Mouse (Mus musculus): ENCODE measurements around the gene Hspg2. TPM values are rescaled to one million over a fixed set of nuclear protein-coding genes. Genes with fewer than 3 reads are reported as not detected.
A peak's percentile ranks its signal among the peaks of the same experiment; 100 is the strongest.
"Not testable (repeated sequence)": the region's sequence is repeated elsewhere in the genome, so short reads cannot be mapped to it uniquely, and the experiment has no call there.

Gene Hspg2
- total RNA-seq (2017), result under 0.01 TPM in 1 of 3 replicates, not detected in the others

- ATAC-seq (replicated peaks; ENCODE audit: insufficient number of reproducible peaks, low FRiP score, low TSS enrichment, poor library complexity, severe bottlenecking), result peak; percentile 77
These were observed at the start of gene Hspg2 for GRCm38 (mm10) chr4:137468260-137469080. Hspg2 (plus strand) TSS chr4:137468769.

- no peak for ATAC-seq (replicated peaks; ENCODE audit: insufficient number of reproducible peaks, low FRiP score, low TSS enrichment, poor library complexity, severe bottlenecking)
These were observed 38.1 kb upstream of the Hspg2 start, which contains the start of gene Cela3b for GRCm38 (mm10) chr4:137430502-137430901. Cela3b (minus strand) TSS chr4:137430540.

- ATAC-seq (replicated peaks; ENCODE audit: insufficient number of reproducible peaks, low FRiP score, low TSS enrichment, poor library complexity, severe bottlenecking), result not testable (repeated sequence)
These were observed 35.6 kb upstream of the Hspg2 start for GRCm38 (mm10) chr4:137432700-137433550.

GRCm38 (mm10) chr4:137436979-137437669 lies 31.4 kb upstream of the Hspg2 start:
- ATAC-seq (replicated peaks; ENCODE audit: insufficient number of reproducible peaks, low FRiP score, low TSS enrichment, poor library complexity, severe bottlenecking), result no peak

GRCm38 (mm10) chr4:137438842-137439241 lies 29.7 kb upstream of the Hspg2 start:
- ATAC-seq (replicated peaks; ENCODE audit: insufficient number of reproducible peaks, low FRiP score, low TSS enrichment, poor library complexity, severe bottlenecking), result no peak

- ATAC-seq (replicated peaks; ENCODE audit: insufficient number of reproducible peaks, low FRiP score, low TSS enrichment, poor library complexity, severe bottlenecking), result no peak
These were observed 27.2 kb upstream of the Hspg2 start for GRCm38 (mm10) chr4:137441332-137441731.

GRCm38 (mm10) chr4:137443625-137444024 lies 24.9 kb upstream of the Hspg2 start:
- no peak for ATAC-seq (replicated peaks; ENCODE audit: insufficient number of reproducible peaks, low FRiP score, low TSS enrichment, poor library complexity, severe bottlenecking)

GRCm38 (mm10) chr4:137445881-137446280 lies 22.7 kb upstream of the Hspg2 start:
- ATAC-seq (replicated peaks; ENCODE audit: insufficient number of reproducible peaks, low FRiP score, low TSS enrichment, poor library complexity, severe bottlenecking), result no peak

- ATAC-seq (replicated peaks; ENCODE audit: insufficient number of reproducible peaks, low FRiP score, low TSS enrichment, poor library complexity, severe bottlenecking), result no peak
These were observed 21.0 kb upstream of the Hspg2 start for GRCm38 (mm10) chr4:137447363-137448196.

- no peak for ATAC-seq (replicated peaks; ENCODE audit: insufficient number of reproducible peaks, low FRiP score, low TSS enrichment, poor library complexity, severe bottlenecking)
These were observed 20.4 kb upstream of the Hspg2 start for GRCm38 (mm10) chr4:137448197-137448596.

GRCm38 (mm10) chr4:137448641-137449040 lies 19.9 kb upstream of the Hspg2 start:
- ATAC-seq (replicated peaks; ENCODE audit: insufficient number of reproducible peaks, low FRiP score, low TSS enrichment, poor library complexity, severe bottlenecking), result no peak

GRCm38 (mm10) chr4:137449132-137449531 lies 19.4 kb upstream of the Hspg2 start:
- ATAC-seq (replicated peaks; ENCODE audit: insufficient number of reproducible peaks, low FRiP score, low TSS enrichment, poor library complexity, severe bottlenecking), result no peak

GRCm38 (mm10) chr4:137449715-137450114 lies 18.9 kb upstream of the Hspg2 start:
- no peak for ATAC-seq (replicated peaks; ENCODE audit: insufficient number of reproducible peaks, low FRiP score, low TSS enrichment, poor library complexity, severe bottlenecking)

GRCm38 (mm10) chr4:137452190-137452589 lies 16.4 kb upstream of the Hspg2 start:
- ATAC-seq (replicated peaks; ENCODE audit: insufficient number of reproducible peaks, low FRiP score, low TSS enrichment, poor library complexity, severe bottlenecking), result no peak

GRCm38 (mm10) chr4:137453234-137453767 lies 15.3 kb upstream of the Hspg2 start, which contains the start of gene 1700013G24Rik:
1700013G24Rik (plus strand) TSS chr4:137453284.
- no peak for ATAC-seq (replicated peaks; ENCODE audit: insufficient number of reproducible peaks, low FRiP score, low TSS enrichment, poor library complexity, severe bottlenecking)

GRCm38 (mm10) chr4:137454582-137454981 lies 14.0 kb upstream of the Hspg2 start:
- ATAC-seq (replicated peaks; ENCODE audit: insufficient number of reproducible peaks, low FRiP score, low TSS enrichment, poor library complexity, severe bottlenecking), result no peak

GRCm38 (mm10) chr4:137456581-137456980 lies 12.0 kb upstream of the Hspg2 start:
- no peak for ATAC-seq (replicated peaks; ENCODE audit: insufficient number of reproducible peaks, low FRiP score, low TSS enrichment, poor library complexity, severe bottlenecking)

- no peak for ATAC-seq (replicated peaks; ENCODE audit: insufficient number of reproducible peaks, low FRiP score, low TSS enrichment, poor library complexity, severe bottlenecking)
These were observed 11.3 kb upstream of the Hspg2 start for GRCm38 (mm10) chr4:137457292-137457691.
